Mouse (Mus musculus) liver, embryonic 15.5 days (tissue): ENCODE measurements around the gene Kcnd3. TPM values are rescaled to one million over a fixed set of nuclear protein-coding genes. Genes with fewer than 3 reads are reported as not detected.

Experiments
- ATAC-seq: fragments of 200-750 bp; cut with Nextera tagmentation; 2 replicates; pipeline ENCODE4 v1.8.0; 2017; ENCODE audit warnings: moderate number of reproducible peaks, mild to moderate bottlenecking, moderate library complexity; ENCODE audit not compliant: insufficient read depth
- H3K27ac ChIP-seq: fragments of 300-500 bp; sonication (generic); replicated peaks from 2 replicates; pipeline ENCODE4 v1.5.1; 2015; ENCODE audit warnings: mild to moderate bottlenecking, inconsistent platforms
- H3K27me3 ChIP-seq: fragments of 300-500 bp; sonication (generic); 2 replicates; pipeline ENCODE4 v1.6.1; 2015; ENCODE audit warnings: mild to moderate bottlenecking, inconsistent platforms
- H3K36me3 ChIP-seq: fragments of 300-500 bp; sonication (generic); replicated peaks from 2 replicates; pipeline ENCODE4 v1.6.1; 2015; ENCODE audit warnings: moderate library complexity, mild to moderate bottlenecking, inconsistent platforms
- H3K4me1 ChIP-seq: fragments of 300-500 bp; sonication (generic); replicated peaks from 2 replicates; pipeline ENCODE4 v1.6.1; 2015; ENCODE audit warnings: inconsistent platforms
- H3K4me2 ChIP-seq: fragments of 300-500 bp; sonication (generic); 2 replicates; pipeline ENCODE4 v1.6.1; 2015; ENCODE audit warnings: moderate library complexity, mild to moderate bottlenecking, inconsistent platforms
- H3K4me3 ChIP-seq: fragments of 300-500 bp; sonication (generic); replicated peaks from 2 replicates; pipeline ENCODE4 v1.5.1; 2015; ENCODE audit warnings: mild to moderate bottlenecking, inconsistent platforms
- H3K9ac ChIP-seq: fragments of 300-500 bp; sonication (generic); 2 replicates; pipeline ENCODE4 v1.6.1; 2015; ENCODE audit warnings: moderate library complexity, mild to moderate bottlenecking, inconsistent platforms
- H3K9me3 ChIP-seq: fragments of 300-500 bp; sonication (generic); replicated peaks from 2 replicates; pipeline ENCODE4 v1.6.1; 2016; ENCODE audit warnings: inconsistent platforms
- WGBS: fragments of 180-500 bp; shearing (Covaris S2); methylation state at CpG from one replicate; pipeline ENCODE4 v1.1.7; 2015; ENCODE audit warnings: mixed read lengths; ENCODE audit not compliant: insufficient replicate concordance; 5-methylcytosine and 5-hydroxymethylcytosine counted together
- polyA plus RNA-seq: library from polyadenylated mRNA; unstranded; fragments of >200 nt; fragmentation: Nextera tagmentation; extraction: Ambion mirVana; gene quantifications from 2 replicates; pipeline ENCODE4 v1.2.1, GENCODE M21; 2015

Kcnd3 gene
- 0.03 and 0.05 TPM in 2 replicates for polyA plus RNA-seq

DNA sequence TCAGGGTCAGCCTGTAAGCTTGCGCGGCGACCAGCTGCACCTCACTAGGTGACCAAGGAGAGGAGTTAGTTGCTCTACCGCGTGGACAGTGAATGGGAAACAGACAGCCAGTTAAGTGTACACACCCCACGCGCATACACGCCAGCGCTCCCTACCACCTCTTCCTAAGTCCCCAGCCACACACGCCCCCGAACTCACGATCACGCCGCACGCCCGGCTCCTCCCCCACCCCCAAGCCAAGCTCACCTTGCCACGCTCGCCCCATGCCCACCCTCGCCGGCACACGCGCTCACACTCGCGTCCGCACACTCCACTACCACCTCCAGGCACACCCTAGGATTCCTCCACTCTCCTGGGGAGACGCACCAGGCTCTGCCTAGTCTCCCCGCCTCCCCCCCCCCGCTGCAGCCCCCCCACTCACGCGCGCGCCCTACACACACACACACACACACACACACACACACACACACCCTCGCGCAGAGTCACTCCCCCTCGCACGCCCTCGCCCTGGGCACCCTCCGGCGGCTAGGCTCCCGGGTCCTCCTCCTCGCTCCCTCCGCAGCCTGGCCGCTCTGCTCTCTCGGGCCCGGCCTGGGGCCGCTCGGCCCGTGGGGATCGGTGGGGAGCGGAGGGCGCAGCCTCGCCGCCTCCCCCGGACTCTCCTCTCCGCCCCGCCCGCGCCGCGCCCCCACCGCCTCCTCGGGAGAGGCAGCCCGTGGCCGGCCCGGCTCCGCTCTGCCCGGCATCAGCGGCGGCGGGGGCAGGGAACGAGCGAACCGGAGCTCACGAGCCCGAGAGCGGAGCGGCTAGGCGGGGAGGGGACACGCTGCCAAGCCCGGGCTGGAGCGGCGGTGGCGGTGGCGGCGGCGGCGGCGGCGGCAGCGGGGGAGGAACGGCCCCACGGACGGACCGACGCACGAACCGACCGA lies at the start of gene Kcnd3:
Kcnd3 (plus strand) TSS at position 704 of the 929 bp plus-strand sequence.
- Histone ChIP-seq H3K4me1 (peaks cover 12% of the 10 kb centered on the region), H3K9me3 (no peaks in the 10 kb centered on the region), H3K27ac (no peak within 1 kb of the TSS), H3K4me3 (peak within 1 kb of the TSS; percentile 38), H3K9ac (no peak within 1 kb of the TSS), H3K36me3 (no peaks in the 10 kb centered on the region), H3K4me2 (peak within 1 kb of the TSS; percentile 65), H3K27me3 (peaks cover 86% of the 10 kb centered on the region)
- 0 out of 2 replicates have a peak, but pooled peaks have one; percentile 22 for ATAC-seq
- WGBS = 2% methylated on average over 76 of the region's 98 CpGs

- H3K9ac ChIP-seq = no peak overlapping the region
- H3K4me1 ChIP-seq = no peaks in the 10 kb centered on the region
- no peaks in the 10 kb centered on the region for H3K9me3 ChIP-seq
- 13% methylated on average over 5 of the region's 5 CpGs for WGBS
- ATAC-seq = no peak
- no peak overlapping the region for H3K27ac ChIP-seq
- H3K4me3 ChIP-seq = no peak overlapping the region
- H3K27me3 ChIP-seq = no peaks in the 10 kb centered on the region
- H3K36me3 ChIP-seq = no peaks in the 10 kb centered on the region
- H3K4me2 ChIP-seq = no peak overlapping the region
Observed at GRCm38 (mm10) chr3:105402676-105403075, 49.5 kb upstream of the Kcnd3 start.

GRCm38 (mm10) chr3:105403410-105404076 lies 48.6 kb upstream of the Kcnd3 start:
- H3K9ac ChIP-seq = no peak overlapping the region
- no peaks in the 10 kb centered on the region for H3K9me3 ChIP-seq
- no peaks in the 10 kb centered on the region for H3K4me1 ChIP-seq
- no peaks in the 10 kb centered on the region for H3K36me3 ChIP-seq
- no peaks in the 10 kb centered on the region for H3K27me3 ChIP-seq
- H3K27ac ChIP-seq = no peak overlapping the region
- no peak overlapping the region for H3K4me3 ChIP-seq
- ATAC-seq = no peak
- no peak overlapping the region for H3K4me2 ChIP-seq
- 47% methylated on average over 5 of the region's 5 CpGs for WGBS

DNA sequence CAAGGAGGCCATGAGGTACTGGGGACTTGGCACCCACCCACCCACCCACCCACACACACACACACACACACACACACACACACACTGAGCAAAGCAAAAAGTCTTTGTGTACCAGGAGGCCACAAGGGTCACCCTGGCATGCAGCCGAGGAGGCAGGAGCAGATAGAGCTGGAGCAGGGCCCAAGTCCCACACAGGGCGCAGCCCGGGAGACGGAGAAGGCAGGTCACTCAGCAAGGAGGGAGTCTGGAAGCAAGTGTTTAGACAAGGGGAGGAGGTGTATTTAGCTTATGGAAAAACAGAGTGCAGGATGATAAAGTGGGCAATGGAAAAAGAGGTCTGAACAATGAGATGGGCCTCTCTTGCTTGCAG lies 48.1 kb upstream of the Kcnd3 start:
- Histone ChIP-seq H3K36me3 (no peaks in the 10 kb centered on the region), H3K4me2 (no peak overlapping the region), H3K27me3 (no peaks in the 10 kb centered on the region), H3K4me1 (no peaks in the 10 kb centered on the region), H3K4me3 (no peak overlapping the region), H3K9ac (no peak overlapping the region), H3K9me3 (no peaks in the 10 kb centered on the region), H3K27ac (no peak overlapping the region)
- ATAC-seq = no peak
- WGBS = 67% methylated on average over 4 of the region's 4 CpGs

DNA sequence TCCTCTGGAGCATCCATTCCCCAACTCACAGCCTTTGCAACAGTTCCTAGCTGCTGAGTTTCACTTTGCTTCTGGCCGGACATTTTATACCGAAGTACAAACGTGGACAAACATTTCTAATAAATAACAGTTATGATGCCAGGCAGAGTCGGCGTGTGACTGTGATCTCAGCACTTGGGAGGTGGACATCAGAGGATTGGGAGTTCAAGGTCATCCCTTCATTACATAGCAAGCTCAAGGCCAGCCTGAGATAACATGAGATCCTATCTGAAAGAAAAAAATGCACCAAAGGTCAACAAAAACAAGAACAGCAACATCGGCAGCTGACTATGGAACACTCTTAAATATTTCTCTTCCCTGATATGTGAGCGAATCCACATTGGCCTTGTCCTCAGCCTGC lies 46.6 kb upstream of the Kcnd3 start:
- Histone ChIP-seq H3K4me3 (no peak overlapping the region), H3K27ac (no peak overlapping the region), H3K9ac (no peak overlapping the region), H3K4me2 (no peak overlapping the region), H3K36me3 (no peaks in the 10 kb centered on the region), H3K27me3 (no peaks in the 10 kb centered on the region), H3K9me3 (no peaks in the 10 kb centered on the region), H3K4me1 (no peaks in the 10 kb centered on the region)
- WGBS = 75% methylated on average over 7 of the region's 7 CpGs
- ATAC-seq = no peak

DNA sequence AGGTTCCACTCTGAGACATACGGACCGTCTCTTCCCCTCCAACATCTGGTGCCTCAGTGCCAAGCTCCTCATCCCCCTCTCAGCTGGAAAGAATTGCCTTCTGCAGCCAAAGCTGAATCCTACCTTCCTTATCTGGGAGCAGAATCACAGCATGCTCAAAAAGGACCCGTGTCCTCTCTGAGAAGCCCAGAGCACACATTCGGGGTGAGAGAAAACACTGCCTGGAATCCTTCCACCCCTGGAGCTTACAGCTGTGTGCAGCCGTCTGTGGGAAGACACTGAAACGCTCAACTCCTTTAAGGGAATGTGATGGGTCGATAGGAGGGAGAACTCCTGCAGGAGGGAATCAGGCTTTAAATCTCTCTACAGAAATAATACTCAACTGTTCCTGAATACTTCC lies 46.1 kb upstream of the Kcnd3 start:
- no peaks in the 10 kb centered on the region for H3K36me3 ChIP-seq
- no peak for ATAC-seq
- no peak overlapping the region for H3K9ac ChIP-seq
- 57% methylated on average over 7 of the region's 7 CpGs for WGBS
- H3K4me3 ChIP-seq = no peak overlapping the region
- no peaks in the 10 kb centered on the region for H3K4me1 ChIP-seq
- no peak overlapping the region for H3K4me2 ChIP-seq
- no peaks in the 10 kb centered on the region for H3K9me3 ChIP-seq
- no peak overlapping the region for H3K27ac ChIP-seq
- H3K27me3 ChIP-seq = no peaks in the 10 kb centered on the region

DNA sequence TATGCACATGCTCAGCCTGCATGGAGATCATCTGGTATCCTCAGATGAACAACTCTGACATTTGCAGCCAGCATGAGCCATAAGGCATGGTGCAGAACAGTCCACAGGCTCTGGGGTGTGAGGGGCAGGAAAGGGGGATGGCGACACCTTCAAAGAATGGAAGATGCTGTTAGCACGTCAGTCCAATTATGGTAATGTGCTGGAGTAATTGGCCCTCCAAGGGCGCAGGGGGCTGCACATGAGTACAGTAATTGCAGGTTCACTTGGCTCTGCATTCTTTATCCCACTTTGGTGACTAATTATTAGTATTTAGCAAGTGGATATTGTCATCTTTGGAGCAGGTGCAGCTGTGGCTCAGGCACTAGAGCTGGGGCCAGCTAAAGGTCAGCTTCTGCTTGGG lies 43.9 kb upstream of the Kcnd3 start:
- H3K36me3 ChIP-seq = no peaks in the 10 kb centered on the region
- no peaks in the 10 kb centered on the region for H3K9me3 ChIP-seq
- ATAC-seq = no peak
- no peak overlapping the region for H3K9ac ChIP-seq
- H3K4me3 ChIP-seq = no peak overlapping the region
- H3K27ac ChIP-seq = no peak overlapping the region
- 68% methylated on average over 3 of the region's 3 CpGs for WGBS
- H3K4me1 ChIP-seq = no peaks in the 10 kb centered on the region
- no peak overlapping the region for H3K4me2 ChIP-seq
- no peaks in the 10 kb centered on the region for H3K27me3 ChIP-seq

DNA sequence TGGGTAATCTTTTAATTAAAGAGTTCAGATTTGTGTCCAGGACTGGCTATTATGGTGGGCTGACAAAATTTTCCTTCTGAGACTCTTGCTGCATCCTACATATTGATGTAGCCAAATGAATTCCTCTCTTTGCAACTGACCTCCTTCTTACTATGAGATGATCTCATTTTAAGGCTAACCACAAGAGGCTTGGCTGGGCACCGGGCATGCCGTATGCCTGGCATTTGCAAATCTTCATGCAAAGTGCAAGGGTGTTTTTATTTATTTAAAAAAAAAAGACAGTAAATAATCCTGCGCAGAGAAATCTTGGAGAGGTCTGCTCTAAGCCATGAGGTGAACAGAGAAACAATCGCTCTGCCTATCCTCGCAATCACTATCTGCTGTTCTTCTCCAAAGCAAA lies 41.3 kb upstream of the Kcnd3 start:
- H3K9me3 ChIP-seq = no peaks in the 10 kb centered on the region
- 75% methylated on average over 5 of the region's 5 CpGs for WGBS
- no peak overlapping the region for H3K4me2 ChIP-seq
- no peak overlapping the region for H3K9ac ChIP-seq
- no peaks in the 10 kb centered on the region for H3K4me1 ChIP-seq
- H3K36me3 ChIP-seq = no peaks in the 10 kb centered on the region
- ATAC-seq = no peak
- H3K27ac ChIP-seq = no peak overlapping the region
- H3K4me3 ChIP-seq = no peak overlapping the region
- no peaks in the 10 kb centered on the region for H3K27me3 ChIP-seq

DNA sequence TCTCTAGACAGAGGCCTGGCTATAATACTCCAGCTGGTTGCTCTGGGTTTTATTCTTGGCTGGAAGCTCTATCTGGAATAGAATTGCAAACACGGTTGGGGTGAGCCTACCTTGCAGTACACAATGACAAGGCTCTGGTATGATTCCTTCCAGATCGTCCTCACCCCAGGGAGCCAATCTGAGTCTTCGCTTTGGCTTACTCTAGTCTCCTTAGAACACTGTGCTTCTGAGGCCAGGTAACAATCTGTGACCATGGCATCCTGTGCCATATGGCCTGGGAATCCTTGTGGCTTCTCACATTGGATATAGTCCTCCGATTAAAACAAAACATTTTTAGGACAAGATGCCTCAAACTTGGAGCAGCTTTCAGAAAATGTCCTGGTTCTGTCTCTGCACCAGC lies 40.4 kb upstream of the Kcnd3 start:
- no peak overlapping the region for H3K4me3 ChIP-seq
- no peaks in the 10 kb centered on the region for H3K27me3 ChIP-seq
- no peaks in the 10 kb centered on the region for H3K4me1 ChIP-seq
- no peaks in the 10 kb centered on the region for H3K36me3 ChIP-seq
- 68% methylated on average over 4 of the region's 4 CpGs for WGBS
- no peak for ATAC-seq
- no peaks in the 10 kb centered on the region for H3K9me3 ChIP-seq
- H3K4me2 ChIP-seq = no peak overlapping the region
- no peak overlapping the region for H3K27ac ChIP-seq
- no peak overlapping the region for H3K9ac ChIP-seq

- Histone ChIP-seq H3K27me3 (no peaks in the 10 kb centered on the region), H3K4me1 (no peaks in the 10 kb centered on the region), H3K4me3 (no peak overlapping the region), H3K36me3 (no peaks in the 10 kb centered on the region), H3K9ac (no peak overlapping the region), H3K4me2 (no peak overlapping the region), H3K9me3 (no peaks in the 10 kb centered on the region), H3K27ac (no peak overlapping the region)
- ATAC-seq = no peak
- 40% methylated on average over 2 of the region's 2 CpGs for WGBS
Observed at GRCm38 (mm10) chr3:105412229-105412628, 39.9 kb upstream of the Kcnd3 start.

GRCm38 (mm10) chr3:105412681-105413080 lies 39.4 kb upstream of the Kcnd3 start:
- no peak for ATAC-seq
- H3K9ac ChIP-seq = no peak overlapping the region
- H3K4me3 ChIP-seq = no peak overlapping the region
- H3K27me3 ChIP-seq = no peaks in the 10 kb centered on the region
- H3K4me1 ChIP-seq = no peaks in the 10 kb centered on the region
- no peaks in the 10 kb centered on the region for H3K9me3 ChIP-seq
- H3K36me3 ChIP-seq = no peaks in the 10 kb centered on the region
- H3K27ac ChIP-seq = no peak overlapping the region
- no peak overlapping the region for H3K4me2 ChIP-seq
